Mouse (Mus musculus): ENCODE measurements at regions not wholly inside any gene's neighbourhood (a gene's known extent, or its start where the extent isn't known, plus 50 kb on each side); places are given as distances from the start of the nearest gene placed in this dataset.

GRCm38 (mm10) chr17:80785049-80785448 is 56.8 kb upstream of the Map4k3 start:
- ATAC-seq (ENCODE audit: low FRiP score, low read depth) (no peak), DNase-seq (ENCODE audit: low spot score) (no peak)
- Histone ChIP-seq H3K4me2 (replicated peaks; ENCODE audit: low read depth, low read length, severe bottlenecking) (no peak overlapping the region), H3K27me3 (ENCODE audit: control insufficient read depth, insufficient read depth, low read length) (no peaks in the 10 kb centered on the region), H3K4me1 (ENCODE audit: control insufficient read depth, insufficient read depth, low read length) (peaks cover 15% of the 10 kb centered on the region), H3K4me3 (replicated peaks; ENCODE audit: low read length) (no peak overlapping the region), H3K27ac (replicated peaks; ENCODE audit: low read depth, low read length) (no peak overlapping the region), H3K9ac (ENCODE audit: low read depth, low read length, severe bottlenecking) (no peak overlapping the region), H3K36me3 (ENCODE audit: control insufficient read depth, insufficient read depth, low read length) (no peaks in the 10 kb centered on the region), H3K9me3 (ENCODE audit: control insufficient read depth, low read length) (no peaks in the 10 kb centered on the region)
- TF ChIP-seq POLR2A (IDR thresholded peaks at IDR 0.05; ENCODE audit: borderline replicate concordance, extremely low read depth, insufficient read depth, insufficient read length), result no peak
- 76% methylated on average over 4 of the region's 4 CpGs for WGBS

- no peak overlapping the region for H3K4me2 ChIP-seq (replicated peaks; ENCODE audit: low read depth, low read length, severe bottlenecking)
- TF ChIP-seq POLR2A (IDR thresholded peaks at IDR 0.05; ENCODE audit: borderline replicate concordance, extremely low read depth, insufficient read depth, insufficient read length), result no peak
- H3K4me3 ChIP-seq (replicated peaks; ENCODE audit: low read length), result no peak overlapping the region
- no peak for DNase-seq (ENCODE audit: low spot score)
- no peaks in the 10 kb centered on the region for H3K27me3 ChIP-seq (ENCODE audit: control insufficient read depth, insufficient read depth, low read length)
- 17% methylated on average over 1 of the region's 1 CpGs for WGBS
- peaks cover 6% of the 10 kb centered on the region for H3K9me3 ChIP-seq (ENCODE audit: control insufficient read depth, low read length)
- H3K4me1 ChIP-seq (ENCODE audit: control insufficient read depth, insufficient read depth, low read length), result peaks cover 18% of the 10 kb centered on the region
- no peaks in the 10 kb centered on the region for H3K36me3 ChIP-seq (ENCODE audit: control insufficient read depth, insufficient read depth, low read length)
- no peak overlapping the region for H3K27ac ChIP-seq (replicated peaks; ENCODE audit: low read depth, low read length)
- H3K9ac ChIP-seq (ENCODE audit: low read depth, low read length, severe bottlenecking), result no peak overlapping the region
- ATAC-seq (ENCODE audit: low FRiP score, low read depth), result no peak
Measured at GRCm38 (mm10) chr17:80782233-80782632, 53.9 kb upstream of the Map4k3 start.

- no peak for TF ChIP-seq POLR2A (IDR thresholded peaks at IDR 0.05; ENCODE audit: borderline replicate concordance, extremely low read depth, insufficient read depth, insufficient read length)
- H3K9ac ChIP-seq (ENCODE audit: low read depth, low read length, severe bottlenecking), result no peak overlapping the region
- peaks cover 12% of the 10 kb centered on the region for H3K4me1 ChIP-seq (ENCODE audit: control insufficient read depth, insufficient read depth, low read length)
- H3K27ac ChIP-seq (replicated peaks; ENCODE audit: low read depth, low read length), result no peak overlapping the region
- WGBS, result 93% methylated on average over 12 of the region's 12 CpGs
- no peak for ATAC-seq (ENCODE audit: low FRiP score, low read depth)
- no peak overlapping the region for H3K4me3 ChIP-seq (replicated peaks; ENCODE audit: low read length)
- H3K9me3 ChIP-seq (ENCODE audit: control insufficient read depth, low read length), result peaks cover 6% of the 10 kb centered on the region
- no peak overlapping the region for H3K4me2 ChIP-seq (replicated peaks; ENCODE audit: low read depth, low read length, severe bottlenecking)
- DNase-seq (ENCODE audit: low spot score), result no peak
- no peaks in the 10 kb centered on the region for H3K36me3 ChIP-seq (ENCODE audit: control insufficient read depth, insufficient read depth, low read length)
- H3K27me3 ChIP-seq (ENCODE audit: control insufficient read depth, insufficient read depth, low read length), result no peaks in the 10 kb centered on the region
Measured at GRCm38 (mm10) chr17:80781621-80782020, 53.3 kb upstream of the Map4k3 start.

- TF ChIP-seq POLR2A (IDR thresholded peaks at IDR 0.05; ENCODE audit: borderline replicate concordance, extremely low read depth, insufficient read depth, insufficient read length), result no peak
- no peak for DNase-seq (ENCODE audit: low spot score)
- H3K27me3 ChIP-seq (ENCODE audit: control insufficient read depth, insufficient read depth, low read length), result no peaks in the 10 kb centered on the region
- peaks cover 6% of the 10 kb centered on the region for H3K9me3 ChIP-seq (ENCODE audit: control insufficient read depth, low read length)
- ATAC-seq (ENCODE audit: low FRiP score, low read depth), result no peak
- 57% methylated on average over 7 of the region's 7 CpGs for WGBS
- peaks cover 12% of the 10 kb centered on the region for H3K4me1 ChIP-seq (ENCODE audit: control insufficient read depth, insufficient read depth, low read length)
- H3K4me2 ChIP-seq (replicated peaks; ENCODE audit: low read depth, low read length, severe bottlenecking), result no peak overlapping the region
- H3K36me3 ChIP-seq (ENCODE audit: control insufficient read depth, insufficient read depth, low read length), result no peaks in the 10 kb centered on the region
- no peak overlapping the region for H3K9ac ChIP-seq (ENCODE audit: low read depth, low read length, severe bottlenecking)
- H3K27ac ChIP-seq (replicated peaks; ENCODE audit: low read depth, low read length), result no peak overlapping the region
- H3K4me3 ChIP-seq (replicated peaks; ENCODE audit: low read length), result no peak overlapping the region
Measured at GRCm38 (mm10) chr17:80780303-80780702, 52.0 kb upstream of the Map4k3 start.

- H3K4me1 ChIP-seq (ENCODE audit: control insufficient read depth, insufficient read depth, low read length), result peaks cover 12% of the 10 kb centered on the region
- H3K27me3 ChIP-seq (ENCODE audit: control insufficient read depth, insufficient read depth, low read length), result no peaks in the 10 kb centered on the region
- ATAC-seq (ENCODE audit: low FRiP score, low read depth), result peak; percentile 76
- no peak for TF ChIP-seq POLR2A (IDR thresholded peaks at IDR 0.05; ENCODE audit: borderline replicate concordance, extremely low read depth, insufficient read depth, insufficient read length)
- WGBS, result 42% methylated on average over 6 of the region's 6 CpGs
- DNase-seq (ENCODE audit: low spot score), result peak; percentile 81
- no peaks in the 10 kb centered on the region for H3K36me3 ChIP-seq (ENCODE audit: control insufficient read depth, insufficient read depth, low read length)
- H3K9ac ChIP-seq (ENCODE audit: low read depth, low read length, severe bottlenecking), result no peak overlapping the region
- peaks cover 6% of the 10 kb centered on the region for H3K9me3 ChIP-seq (ENCODE audit: control insufficient read depth, low read length)
- H3K4me2 ChIP-seq (replicated peaks; ENCODE audit: low read depth, low read length, severe bottlenecking), result 0 out of 2 replicates have a peak overlapping the region, but pooled peaks have one; percentile 10
- H3K27ac ChIP-seq (replicated peaks; ENCODE audit: low read depth, low read length), result no peak overlapping the region
- H3K4me3 ChIP-seq (replicated peaks; ENCODE audit: low read length), result no peak overlapping the region
Measured at GRCm38 (mm10) chr17:80779782-80780181, 51.5 kb upstream of the Map4k3 start.
